Mouse (Mus musculus): ENCODE measurements around the gene Gdi1.

DNA sequence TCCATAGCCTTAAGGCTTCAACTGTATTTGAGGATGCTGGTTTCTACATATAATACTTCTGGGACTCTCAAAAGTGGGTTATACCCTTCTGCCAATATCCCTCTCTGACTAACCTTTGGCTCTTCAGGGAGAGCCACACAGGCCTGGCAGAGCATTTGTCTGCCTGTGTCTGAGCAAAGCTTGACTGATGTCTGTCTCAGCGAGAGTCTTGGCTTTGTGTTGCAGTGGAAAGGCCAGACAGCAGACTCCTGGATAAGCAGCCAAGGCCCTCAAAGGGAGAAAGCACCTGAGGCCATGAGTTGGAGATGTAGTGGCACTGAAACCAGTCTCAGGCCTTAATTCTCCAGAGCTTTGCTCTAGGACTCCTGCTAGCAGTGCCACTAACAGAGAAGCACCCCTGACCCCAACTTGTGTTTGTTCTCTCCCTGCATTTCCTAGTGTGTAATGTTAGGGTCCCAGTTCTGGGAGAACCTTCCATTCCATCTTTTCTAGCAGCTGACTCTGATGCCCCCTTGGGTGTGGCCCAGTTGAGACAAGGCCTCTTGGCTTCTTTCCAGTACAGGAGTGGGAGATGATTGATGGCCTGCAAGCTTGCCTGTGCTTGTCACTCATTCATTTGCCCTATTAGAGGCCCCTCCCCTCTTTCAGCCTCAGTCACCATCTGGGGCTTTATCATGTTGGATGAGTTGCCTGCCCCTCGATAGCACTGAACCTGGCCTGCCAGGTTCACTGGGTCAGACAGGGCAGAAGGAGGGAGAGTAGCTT lies 25.6 kb downstream of the Gdi1 start:
- TF ChIP-seq POLR2A (IDR thresholded peaks at IDR 0.05; ENCODE audit: low read depth, low read length) = no peak
- TF ChIP-seq CTCF (IDR thresholded peaks at IDR 0.05; ENCODE audit: extremely low read depth, insufficient read depth, insufficient read length, insufficient replicate concordance) = no peak

Data from spleen, adult 2 months (tissue).